Mouse (Mus musculus) CD4-positive, CD25-positive, alpha-beta regulatory T cell, adult 4 months (primary cell): ENCODE data around the gene Efhd2. TPM values are rescaled to one million over a fixed set of nuclear protein-coding genes. Genes with fewer than 3 reads are reported as not detected.

ENCODE experiments used
- ATAC-seq: one replicate; pipeline ENCODE4 v1.8.0; 2017
- polyA plus RNA-seq, 2 experiments: library from polyadenylated mRNA; unstranded; fragments of 100-300 nt; shearing (Covaris generic); gene quantifications; one replicate each; pipeline ENCODE4 v1.2.1; 2017

Efhd2 gene
- 10 to 100 TPM; 19.8 to 27.0 TPM for polyA plus RNA-seq

GRCm38 (mm10) chr4:141874601-141875460 is at the start of gene Efhd2:
Efhd2 (minus strand) TSS chr4:141874920.
- peak; percentile 98 for ATAC-seq

GRCm38 (mm10) chr4:141923961-141924360 is 49.2 kb upstream of the Efhd2 start:
- no peak for ATAC-seq

- no peak for ATAC-seq
Observed at GRCm38 (mm10) chr4:141920391-141920790, 45.7 kb upstream of the Efhd2 start.

GRCm38 (mm10) chr4:141917735-141918419 is 43.2 kb upstream of the Efhd2 start:
- ATAC-seq: no peak

GRCm38 (mm10) chr4:141914040-141914439 is 39.3 kb upstream of the Efhd2 start:
- no peak for ATAC-seq

- no peak for ATAC-seq
Observed at GRCm38 (mm10) chr4:141913201-141913993, 38.7 kb upstream of the Efhd2 start.

- ATAC-seq: no peak
Observed at GRCm38 (mm10) chr4:141904710-141905109, 30.0 kb upstream of the Efhd2 start.

GRCm38 (mm10) chr4:141902479-141902858 is 27.7 kb upstream of the Efhd2 start:
- no peak for ATAC-seq

- ATAC-seq: no peak
Observed at GRCm38 (mm10) chr4:141901711-141902478, 27.2 kb upstream of the Efhd2 start.

GRCm38 (mm10) chr4:141900421-141900820 is 25.7 kb upstream of the Efhd2 start:
- no peak for ATAC-seq

GRCm38 (mm10) chr4:141899936-141900335 is 25.2 kb upstream of the Efhd2 start:
- no peak for ATAC-seq

- no peak for ATAC-seq
Observed at GRCm38 (mm10) chr4:141898905-141899304, 24.2 kb upstream of the Efhd2 start.

GRCm38 (mm10) chr4:141897838-141898237 is 23.1 kb upstream of the Efhd2 start:
- ATAC-seq: no peak

GRCm38 (mm10) chr4:141897225-141897624 is 22.5 kb upstream of the Efhd2 start:
- ATAC-seq: no peak

- ATAC-seq: no peak
Observed at GRCm38 (mm10) chr4:141895772-141896171, 21.1 kb upstream of the Efhd2 start.

GRCm38 (mm10) chr4:141893157-141893784 is 18.6 kb upstream of the Efhd2 start:
- no peak for ATAC-seq

- no peak for ATAC-seq
Observed at GRCm38 (mm10) chr4:141886385-141886968, 11.8 kb upstream of the Efhd2 start.

GRCm38 (mm10) chr4:141885451-141885850 is 10.7 kb upstream of the Efhd2 start:
- no peak for ATAC-seq

GRCm38 (mm10) chr4:141882858-141883257 is 8.1 kb upstream of the Efhd2 start:
- no peak for ATAC-seq

- ATAC-seq: no peak
Observed at GRCm38 (mm10) chr4:141881950-141882349, 7.2 kb upstream of the Efhd2 start.

GRCm38 (mm10) chr4:141881289-141881914 is 6.7 kb upstream of the Efhd2 start:
- no peak for ATAC-seq
